Mouse (Mus musculus) adrenal gland, postnatal 0 days (tissue): ENCODE results near the gene B4galnt2. TPM values are rescaled to one million over a fixed set of nuclear protein-coding genes. Genes with fewer than 3 reads are reported as not detected.

Experiments
- microRNA-seq: library from miRNA; unstranded; fragments of <30 nt; microRNA quantifications from one replicate; pipeline ENCODE4, GENCODE M21; 2016; ENCODE audit warnings: borderline replicate concordance; ENCODE audit not compliant: insufficient number of aligned reads
- polyA plus RNA-seq: library from polyadenylated mRNA; unstranded; fragments of >200 nt; fragmentation: Nextera tagmentation; extraction: Ambion mirVana; gene quantifications from 2 replicates; pipeline ENCODE4 v1.2.1, GENCODE M21; 2015

The B4galnt2 gene
- polyA plus RNA-seq = 0.08 TPM in 1 of 2 replicates, not detected in the other

GRCm38 (mm10) chr11:95914571-95914991 is at the start of gene B4galnt2:
B4galnt2 (minus strand) TSS chr11:95914891.

GRCm38 (mm10) chr11:95842074-95842681 is 72.5 kb downstream of the B4galnt2 start, which contains the start of gene Abi3:
Abi3 (minus strand) TSS chr11:95842476.

GRCm38 (mm10) chr11:95837059-95837458 is 77.6 kb downstream of the B4galnt2 start, which contains the start of gene Gngt2:
Gngt2 (plus strand) TSS chr11:95837216.

GRCm38 (mm10) chr11:95824071-95824876 is 90.4 kb downstream of the B4galnt2 start, which contains the start of gene Phospho1:
Phospho1 (plus strand) TSS chr11:95824499.

Small RNAs within 50 kb of the gene (microRNA-seq; reads per million reads assigned to microRNA genes)
- gene Mir3063 = not detected

Other genes starting within 250 kb of the B4galnt2 start
- gene Phb, start 247.9 kb downstream of the B4galnt2 start, polyA plus RNA-seq = 320 and 337 TPM in 2 replicates
- 9.1 and 12.8 TPM in 2 replicates for gene Zfp652, start 202.2 kb downstream of the B4galnt2 start, polyA plus RNA-seq
- 0.20 and 0.76 TPM in 2 replicates for gene B130006D01Rik, start 191.3 kb downstream of the B4galnt2 start, polyA plus RNA-seq
- 1.5 and 1.9 TPM in 2 replicates for gene Phospho1, start 90.4 kb downstream of the B4galnt2 start, polyA plus RNA-seq
- 34.9 and 44.0 TPM in 2 replicates for gene Gngt2, start 77.7 kb downstream of the B4galnt2 start, polyA plus RNA-seq
- 5.8 and 6.5 TPM in 2 replicates for gene Abi3, start 72.4 kb downstream of the B4galnt2 start, polyA plus RNA-seq
- 4.5 and 6.6 TPM in 2 replicates for gene Igf2bp1, start 91.0 kb upstream of the B4galnt2 start, polyA plus RNA-seq
- gene Gip, start 109.7 kb upstream of the B4galnt2 start, polyA plus RNA-seq = 0.29 and 1.3 TPM in 2 replicates
- gene Snf8, start 120.0 kb upstream of the B4galnt2 start, polyA plus RNA-seq = 64.6 and 78.3 TPM in 2 replicates
- 24.1 and 26.4 TPM in 2 replicates for gene Ube2z, start 150.5 kb upstream of the B4galnt2 start, polyA plus RNA-seq
- gene Atp5g1, start 160.8 kb upstream of the B4galnt2 start, polyA plus RNA-seq = 544 and 782 TPM in 2 replicates
- not detected in 2 replicates for gene Calcoco2, start 197.1 kb upstream of the B4galnt2 start, polyA plus RNA-seq
- not detected in 2 replicates for gene Ttll6, start 218.9 kb upstream of the B4galnt2 start, polyA plus RNA-seq